Mouse (Mus musculus) erythroid progenitor cell, adult 5-6 weeks (primary cell): ENCODE results near the gene Kcnip1. TPM values are rescaled to one million over a fixed set of nuclear protein-coding genes. Genes with fewer than 3 reads are reported as not detected.
A peak's percentile ranks its signal among the peaks of the same experiment; 100 is the strongest.

Experiments used
- ATAC-seq: replicated peaks from 2 replicates; pipeline ENCODE4 v1.8.0; 2016; ENCODE audit warnings: moderate number of reproducible peaks, mild to moderate bottlenecking, moderate TSS enrichment, inconsistent platforms; ENCODE audit not compliant: poor library complexity, low FRiP score, severe bottlenecking
- total RNA-seq, 2 experiments: library from RNA; stranded (forward) in 1 of 2; stranded (reverse) in 1 of 2; fragments of 150-400 nt in 1 of 2; fragments of 186-747, 209-891 nt in 1 of 2; gene quantifications; 2 replicates each; pipeline versions ENCODE4 v1.2.3 to v1.2.4; 2015 to 2017; ENCODE audit warnings: low replicate concordance in 2 of 2

Gene Kcnip1
- total RNA-seq, 2 experiments from 2014 or later, result not detected

- ATAC-seq, result no peak
Observed at GRCm38 (mm10) chr11:33732358-33732757, 260.6 kb downstream of the Kcnip1 start.

GRCm38 (mm10) chr11:33721297-33721696 lies 271.7 kb downstream of the Kcnip1 start:
- 0 out of 2 replicates have a peak, but pooled peaks have one; percentile 57 for ATAC-seq

- ATAC-seq, result no peak
Observed at GRCm38 (mm10) chr11:33706777-33707176, 286.2 kb downstream of the Kcnip1 start.

DNA sequence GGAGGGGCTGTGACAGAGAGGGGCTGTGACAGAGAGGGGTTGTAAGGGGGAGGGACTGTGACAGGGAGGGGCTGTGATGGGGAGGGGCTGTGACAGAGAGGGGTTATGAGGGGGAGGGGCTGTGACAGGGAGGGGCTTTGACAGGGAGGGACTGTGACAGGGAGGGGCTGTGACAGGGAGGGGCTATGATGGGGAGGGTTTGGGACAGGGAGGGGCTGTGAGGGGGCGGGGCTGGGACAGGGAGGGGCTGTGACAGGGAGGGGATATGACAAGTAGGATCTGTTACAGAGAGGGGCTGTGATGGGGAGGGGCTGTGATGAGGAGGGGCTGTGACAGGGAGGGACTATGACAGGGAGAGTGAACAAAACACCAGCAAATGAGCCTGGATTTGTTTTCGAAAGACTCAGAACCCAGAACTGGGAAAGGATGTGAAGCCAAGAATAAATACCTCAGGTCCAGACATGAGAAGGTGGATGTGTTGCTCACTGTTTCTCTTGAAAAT lies 290.9 kb downstream of the Kcnip1 start:
- no peak for ATAC-seq

DNA sequence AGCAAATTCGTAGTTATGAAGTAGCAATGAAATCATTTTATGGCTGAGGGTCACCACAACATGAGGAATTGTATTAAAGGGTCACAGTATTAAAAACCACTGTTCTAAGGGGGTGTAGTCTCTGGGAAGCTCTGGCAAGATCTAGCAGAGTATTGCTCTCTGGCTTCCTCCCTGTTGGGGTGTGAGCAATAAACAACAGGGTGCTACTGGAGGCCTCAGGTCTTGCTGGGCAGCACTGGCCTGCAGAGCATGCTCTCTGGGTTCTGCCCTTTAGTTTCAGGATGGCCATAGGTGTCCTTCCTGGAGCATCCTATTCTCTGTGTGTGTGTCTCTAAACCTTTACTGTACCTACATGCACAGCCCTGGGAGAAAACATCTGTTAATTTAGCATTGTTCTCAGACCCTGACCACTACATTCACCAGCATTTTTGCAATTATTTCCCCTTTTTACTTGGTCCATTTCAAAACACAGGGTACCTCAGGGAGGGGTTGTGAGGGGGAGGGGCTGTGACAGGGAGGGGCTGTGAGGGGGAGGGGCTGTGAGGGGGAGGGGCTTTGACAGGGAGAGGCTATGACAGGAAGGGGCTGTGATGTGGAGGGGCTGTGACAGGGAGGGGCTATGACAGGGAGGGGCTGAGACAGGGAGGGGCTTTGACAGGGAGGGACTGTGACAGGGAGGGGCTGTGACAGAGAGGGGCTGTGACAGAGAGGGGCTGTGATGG lies 291.6 kb downstream of the Kcnip1 start:
- ATAC-seq, result no peak

- ATAC-seq, result no peak
Observed at GRCm38 (mm10) chr11:33700725-33701124, 292.2 kb downstream of the Kcnip1 start.

GRCm38 (mm10) chr11:33690181-33690580 lies 302.8 kb downstream of the Kcnip1 start:
- ATAC-seq, result no peak

DNA sequence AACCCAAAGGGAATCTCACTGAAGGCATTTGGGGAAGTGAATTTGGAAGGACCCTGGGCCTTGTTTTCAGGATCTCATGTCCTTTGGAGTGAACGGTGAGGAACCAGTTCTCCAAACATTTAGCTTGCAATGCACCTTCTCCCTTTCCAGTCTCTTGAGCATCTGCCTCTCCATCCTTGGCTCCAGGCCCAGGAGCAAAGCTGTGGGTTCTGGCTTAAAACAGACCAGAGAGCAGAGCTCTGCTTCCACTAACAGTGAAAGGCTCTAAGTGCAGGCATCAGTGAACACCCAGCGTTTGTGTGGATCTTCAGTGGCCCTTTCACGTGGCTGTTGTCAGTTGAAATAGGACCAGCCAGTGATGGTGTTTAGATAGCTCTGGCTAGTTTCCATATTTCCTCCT lies 307.0 kb downstream of the Kcnip1 start:
- ATAC-seq, result no peak

DNA sequence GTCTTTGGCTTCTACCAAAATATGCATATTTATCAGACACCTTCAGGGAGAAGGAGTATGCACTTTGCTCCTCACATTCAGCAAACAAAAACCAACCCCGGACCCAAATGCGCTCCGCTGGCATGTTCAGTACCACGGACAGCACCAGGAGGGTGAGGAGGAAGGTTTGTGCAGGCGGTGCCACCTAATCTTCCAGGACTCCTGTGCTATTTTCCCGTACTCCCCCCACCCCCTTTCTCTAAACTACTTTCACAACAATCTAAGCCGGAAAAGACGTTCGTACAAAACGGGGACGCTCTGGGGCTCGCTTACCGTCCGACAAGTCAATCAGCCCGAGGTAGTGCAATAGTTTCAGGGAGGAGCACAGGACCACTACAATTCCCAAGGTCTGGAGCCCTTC lies 312.8 kb downstream of the Kcnip1 start:
- ATAC-seq, result no peak

DNA sequence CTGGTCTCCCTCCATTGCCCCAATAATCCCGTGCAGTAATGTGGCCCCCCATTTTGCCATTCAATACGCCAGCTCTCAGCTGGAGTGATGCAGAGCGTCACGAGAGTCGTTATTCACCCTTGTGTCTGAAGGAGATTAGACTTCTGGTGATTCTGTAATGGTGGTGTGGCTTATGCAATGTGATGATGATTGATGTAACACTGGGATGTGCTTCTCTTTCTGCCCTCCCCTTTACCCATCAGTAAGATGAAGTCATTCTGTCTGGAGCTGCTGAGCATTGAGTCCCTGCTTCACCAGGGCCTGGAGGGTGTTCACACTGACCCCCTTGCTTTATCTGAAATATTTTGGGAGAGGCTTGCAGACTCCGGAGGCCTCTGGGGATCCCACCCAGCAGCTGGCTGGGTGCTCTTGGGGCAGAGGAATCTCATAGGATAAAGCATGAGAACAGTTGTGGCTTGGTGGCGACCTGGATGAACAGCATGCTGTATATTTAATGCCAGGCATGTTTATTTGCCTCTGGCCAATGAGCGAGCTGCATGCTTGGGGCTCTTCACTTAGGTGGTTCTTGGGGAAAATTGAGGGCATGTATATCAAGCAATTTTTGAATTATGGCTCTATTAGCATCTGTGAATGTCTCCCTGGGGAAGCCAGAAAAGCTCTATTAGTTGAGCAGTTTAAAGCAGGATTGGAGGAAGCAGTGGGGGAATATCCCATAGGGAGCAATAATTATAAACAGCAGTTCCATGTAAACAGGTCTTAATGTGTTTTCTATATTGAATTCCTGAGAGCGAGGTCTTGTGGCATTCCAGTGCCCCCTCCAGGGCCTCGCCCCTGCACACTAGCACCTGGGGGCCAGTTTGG lies 322.6 kb downstream of the Kcnip1 start:
- no peak for ATAC-seq

DNA sequence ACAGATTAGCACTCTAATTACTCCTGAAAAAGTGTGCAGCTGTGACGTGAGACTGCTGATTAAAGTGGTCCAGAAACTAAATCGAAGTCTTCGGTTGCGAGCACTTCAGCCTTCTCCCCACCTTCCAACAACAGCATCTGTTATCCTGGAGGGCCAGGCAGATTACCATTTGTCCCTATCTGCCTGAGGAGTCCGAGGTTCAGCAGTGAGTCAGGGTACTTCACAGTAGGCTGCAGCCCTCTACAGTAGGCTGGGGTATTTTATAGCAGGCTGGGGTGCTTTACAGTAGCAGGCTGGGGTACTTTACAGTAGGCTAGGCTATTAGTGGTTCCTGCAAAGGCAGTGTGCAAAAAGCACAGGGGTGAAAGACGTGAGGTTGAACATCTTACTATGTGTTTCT lies 324.6 kb downstream of the Kcnip1 start:
- no peak for ATAC-seq

DNA sequence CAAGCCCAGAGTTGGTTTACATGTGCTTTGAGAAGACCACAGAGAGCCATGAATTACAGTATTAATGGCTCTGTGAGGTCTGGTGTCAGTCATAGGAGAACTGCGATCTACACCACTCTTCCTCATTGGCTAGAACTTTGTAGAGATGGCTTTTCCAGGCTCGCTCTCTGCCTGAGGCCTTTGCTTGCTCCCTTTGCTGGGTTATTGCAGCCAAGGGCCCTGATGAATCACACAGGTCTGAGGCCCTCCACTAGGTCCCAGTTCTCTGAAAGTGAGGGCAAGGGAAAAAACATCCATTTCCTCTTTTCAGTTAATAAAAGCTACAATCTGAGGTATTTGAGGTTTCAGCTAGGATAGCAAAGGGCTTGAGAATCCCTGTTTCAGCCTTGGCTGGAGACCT lies 329.4 kb downstream of the Kcnip1 start:
- no peak for ATAC-seq

- no peak for ATAC-seq
Observed at GRCm38 (mm10) chr11:33660016-33660913, 332.7 kb downstream of the Kcnip1 start.

DNA sequence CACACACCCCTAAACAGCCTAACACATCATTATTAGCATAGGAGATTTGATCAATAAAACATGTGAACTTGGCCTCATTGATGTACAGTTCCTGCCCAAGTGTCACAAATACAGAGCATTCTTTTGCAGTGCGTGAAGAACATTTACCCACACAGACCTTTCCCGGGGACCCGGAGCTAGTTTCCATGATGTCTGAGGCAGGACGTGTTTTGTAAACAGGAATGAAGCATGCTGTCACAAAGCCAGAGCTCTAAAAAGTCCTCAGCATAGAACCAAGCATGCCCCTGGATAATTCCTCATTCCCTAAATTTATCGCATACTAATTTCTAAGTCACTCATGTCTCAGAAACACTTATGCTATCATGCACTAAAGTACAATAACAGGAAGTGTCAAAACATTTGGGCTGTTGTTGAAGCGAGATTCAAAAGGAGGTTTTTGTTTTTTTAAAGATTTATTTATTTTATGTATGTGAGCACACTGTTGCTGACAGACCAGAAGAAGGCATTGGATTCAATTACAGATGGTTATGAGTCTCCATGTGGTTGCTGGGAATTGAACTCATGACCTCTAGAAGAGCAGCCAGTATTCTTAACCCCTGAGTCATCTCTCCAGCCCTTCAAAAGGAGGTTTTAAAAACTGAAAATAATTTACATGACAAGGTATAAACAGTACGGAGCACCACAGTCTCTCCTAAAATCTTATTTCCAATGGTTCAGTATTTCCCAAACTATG lies 336.9 kb downstream of the Kcnip1 start:
- no peak for ATAC-seq

DNA sequence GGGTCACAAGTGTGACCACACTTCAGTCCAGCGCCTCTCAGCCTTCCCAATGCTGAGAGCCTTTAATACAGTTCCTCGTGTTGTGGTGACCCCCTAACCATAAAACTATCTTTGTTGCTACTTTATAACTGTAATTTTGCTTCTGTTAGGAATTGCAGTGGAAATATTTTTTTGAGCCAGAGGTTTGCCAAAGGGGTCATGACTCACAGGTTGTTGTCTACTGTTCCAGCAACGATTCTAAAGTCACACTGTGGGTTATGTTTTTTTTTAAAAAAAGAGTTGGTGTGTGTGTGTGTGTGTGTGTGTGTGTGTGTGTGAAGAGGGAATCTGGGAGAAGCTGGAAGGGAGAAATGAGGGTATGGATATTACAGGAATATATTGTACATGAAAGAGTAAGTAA lies 337.7 kb downstream of the Kcnip1 start:
- no peak for ATAC-seq

- ATAC-seq, result no peak
Observed at GRCm38 (mm10) chr11:33654485-33654884, 338.5 kb downstream of the Kcnip1 start.

DNA sequence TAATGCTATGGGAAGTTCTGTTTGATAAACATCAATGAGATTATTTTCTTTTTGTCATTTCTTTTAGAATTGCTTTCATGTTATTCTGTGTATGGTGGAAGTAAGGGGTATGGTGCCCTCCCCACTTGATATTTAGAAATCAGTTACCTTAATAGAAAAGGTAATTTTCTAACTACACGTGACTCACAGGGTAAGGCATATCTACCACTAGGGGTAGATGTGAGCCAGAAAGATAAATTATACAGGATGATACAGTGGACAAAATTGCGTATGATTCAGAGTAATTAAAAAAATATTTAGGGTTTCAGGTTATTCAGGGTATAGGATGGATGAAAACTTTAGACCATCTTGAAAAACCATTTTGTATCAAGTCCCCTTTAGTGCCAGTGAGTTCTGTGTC lies 343.6 kb downstream of the Kcnip1 start:
- ATAC-seq, result no peak

GRCm38 (mm10) chr11:33637107-33637506 lies 355.8 kb downstream of the Kcnip1 start:
- no peak for ATAC-seq

DNA sequence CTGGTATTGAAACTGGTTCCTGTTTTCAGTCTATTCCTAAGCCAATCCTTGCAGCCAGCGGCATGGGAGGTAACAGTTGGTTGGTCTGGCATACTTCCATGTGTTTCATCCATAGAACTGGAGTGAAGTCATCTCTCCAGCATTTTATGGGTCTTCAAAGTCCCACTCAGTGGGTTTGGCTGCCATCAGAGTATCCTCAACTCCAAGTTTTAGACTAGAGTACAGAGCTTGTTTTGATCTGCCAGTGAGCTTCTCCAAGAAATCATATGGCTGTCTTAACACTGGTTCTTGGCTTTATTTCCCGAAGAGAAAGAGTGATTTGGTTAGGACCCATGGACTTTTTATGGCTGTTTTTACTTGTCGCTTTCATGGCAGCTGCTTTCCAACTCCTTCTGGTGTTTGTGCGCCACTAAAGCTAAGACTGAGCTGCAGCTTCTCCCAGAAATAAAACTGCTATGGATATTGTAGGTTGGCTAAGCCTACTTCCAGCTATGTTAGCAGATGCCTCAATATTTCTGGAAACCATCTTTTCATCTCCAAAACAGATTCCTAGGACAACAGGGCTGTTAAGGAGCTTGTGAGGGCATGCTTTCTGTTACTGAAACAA lies 365.7 kb downstream of the Kcnip1 start:
- ATAC-seq, result no peak
